Mouse (Mus musculus) midbrain, embryonic 16.5 days (tissue): ENCODE results near the gene Medag. TPM values are rescaled to one million over a fixed set of nuclear protein-coding genes. Genes with fewer than 3 reads are reported as not detected.

Source experiments
- ATAC-seq: fragments of 200-750 bp; cut with Nextera tagmentation; 2 replicates; pipeline ENCODE4 v1.8.0; 2017; ENCODE audit warnings: moderate TSS enrichment
- H3K27ac ChIP-seq: fragments of 300-500 bp; sonication (generic); 2 replicates; pipeline ENCODE4 v1.5.1; 2014; ENCODE audit warnings: mild to moderate bottlenecking, low read length, mixed read lengths
- H3K27me3 ChIP-seq: fragments of 300-500 bp; sonication (generic); 2 replicates; pipeline ENCODE4 v1.6.1; 2014; ENCODE audit warnings: low read depth, low read length, mixed read lengths; ENCODE audit not compliant: control insufficient read depth, insufficient read depth
- H3K36me3 ChIP-seq: fragments of 300-500 bp; sonication (generic); 2 replicates; pipeline ENCODE4 v1.6.1; 2014; ENCODE audit warnings: mild to moderate bottlenecking, low read length, moderate library complexity, mixed read lengths; ENCODE audit not compliant: control insufficient read depth, insufficient read depth
- H3K4me1 ChIP-seq: fragments of 300-500 bp; sonication (generic); 2 replicates; pipeline ENCODE4 v1.6.1; 2014; ENCODE audit warnings: mild to moderate bottlenecking, low read length, mixed read lengths; ENCODE audit not compliant: control insufficient read depth, insufficient read depth
- H3K4me2 ChIP-seq: fragments of 300-500 bp; sonication (generic); 2 replicates; pipeline ENCODE4 v1.6.1; 2014; ENCODE audit warnings: mild to moderate bottlenecking, low read length, mixed read lengths
- H3K4me3 ChIP-seq: fragments of 300-500 bp; sonication (generic); 2 replicates; pipeline ENCODE4 v1.5.1; 2014; ENCODE audit warnings: low read depth, mild to moderate bottlenecking, low read length, moderate library complexity, mixed read lengths
- H3K9ac ChIP-seq: fragments of 300-500 bp; sonication (generic); 2 replicates; pipeline ENCODE4 v1.6.1; 2014; ENCODE audit warnings: low read depth, low read length, mixed read lengths
- H3K9me3 ChIP-seq: fragments of 300-500 bp; sonication (generic); replicated peaks from 2 replicates; pipeline ENCODE4 v1.6.1; 2014; ENCODE audit warnings: mild to moderate bottlenecking, low read length, mixed read lengths; ENCODE audit not compliant: control insufficient read depth, poor library complexity, severe bottlenecking
- WGBS: fragments of 180-500 bp; shearing (Covaris S2); extraction: QIAGEN DNeasy Blood & Tissue Kit; methylation state at CpG from one replicate; pipeline ENCODE4 v1.1.7; 2014; 5-methylcytosine and 5-hydroxymethylcytosine counted together
- polyA plus RNA-seq: library from polyadenylated mRNA; unstranded; fragments of >200 nt; fragmentation: Nextera tagmentation; extraction: Ambion mirVana; gene quantifications from 2 replicates; pipeline ENCODE4 v1.2.1, GENCODE M21; 2015

Gene Medag
- polyA plus RNA-seq, 1 experiment from 2014 or later: 2.0 TPM

GRCm38 (mm10) chr5:149373224-149373623, 38.3 kb upstream of the Medag start:
- Histone ChIP-seq H3K9me3 (no peaks in the 10 kb centered on the region), H3K4me3 (no peak overlapping the region), H3K9ac (no peak overlapping the region), H3K36me3 (no peaks in the 10 kb centered on the region), H3K27me3 (no peaks in the 10 kb centered on the region), H3K4me1 (peaks cover 14% of the 10 kb centered on the region), H3K4me2 (no peak overlapping the region), H3K27ac (no peak overlapping the region)
- WGBS: 35% methylated on average over 9 of the region's 9 CpGs
- no peak for ATAC-seq

- Histone ChIP-seq H3K9me3 (no peaks in the 10 kb centered on the region), H3K4me3 (no peak overlapping the region), H3K4me1 (peaks cover 14% of the 10 kb centered on the region), H3K9ac (no peak overlapping the region), H3K4me2 (no peak overlapping the region), H3K27ac (no peak overlapping the region), H3K27me3 (no peaks in the 10 kb centered on the region), H3K36me3 (no peaks in the 10 kb centered on the region)
- 76% methylated on average over 7 of the region's 7 CpGs for WGBS
- ATAC-seq: peak; percentile 11; the same call in 1 of the 2 replicates
Observed at GRCm38 (mm10) chr5:149374026-149374425, 37.5 kb upstream of the Medag start.

- Histone ChIP-seq H3K36me3 (no peaks in the 10 kb centered on the region), H3K4me2 (peak overlapping the region; percentile 37), H3K9me3 (no peaks in the 10 kb centered on the region), H3K27me3 (no peaks in the 10 kb centered on the region), H3K27ac (peak overlapping the region; percentile 75), H3K4me1 (peaks cover 27% of the 10 kb centered on the region), H3K4me3 (no peak overlapping the region), H3K9ac (peak overlapping the region; percentile 46; the same call in 1 of the 2 replicates)
- 34% methylated on average over 14 of the region's 14 CpGs for WGBS
- no peak for ATAC-seq
Observed at GRCm38 (mm10) chr5:149375074-149375888, 36.3 kb upstream of the Medag start.

GRCm38 (mm10) chr5:149375889-149376212, 35.7 kb upstream of the Medag start:
- under 1% methylated on average over 8 of the region's 8 CpGs for WGBS
- H3K27ac ChIP-seq: peak overlapping the region; percentile 75
- ATAC-seq: peak; percentile 76
- H3K9ac ChIP-seq: peak overlapping the region; percentile 46; the same call in 1 of the 2 replicates
- no peaks in the 10 kb centered on the region for H3K9me3 ChIP-seq
- no peaks in the 10 kb centered on the region for H3K36me3 ChIP-seq
- H3K4me1 ChIP-seq: peaks cover 31% of the 10 kb centered on the region
- H3K4me3 ChIP-seq: no peak overlapping the region
- H3K27me3 ChIP-seq: no peaks in the 10 kb centered on the region
- H3K4me2 ChIP-seq: peak overlapping the region; percentile 37

GRCm38 (mm10) chr5:149376367-149376766, 35.2 kb upstream of the Medag start:
- Histone ChIP-seq H3K9ac (no peak overlapping the region), H3K4me3 (no peak overlapping the region), H3K27me3 (no peaks in the 10 kb centered on the region), H3K36me3 (no peaks in the 10 kb centered on the region), H3K4me1 (peaks cover 35% of the 10 kb centered on the region), H3K9me3 (no peaks in the 10 kb centered on the region), H3K27ac (peak overlapping the region; percentile 75; the same call in 1 of the 2 replicates), H3K4me2 (no peak overlapping the region)
- WGBS: 93% methylated on average over 7 of the region's 7 CpGs
- ATAC-seq: no peak

GRCm38 (mm10) chr5:149377253-149377652, 34.3 kb upstream of the Medag start:
- no peaks in the 10 kb centered on the region for H3K27me3 ChIP-seq
- H3K4me2 ChIP-seq: no peak overlapping the region
- no peak overlapping the region for H3K4me3 ChIP-seq
- H3K9ac ChIP-seq: no peak overlapping the region
- 19% methylated on average over 6 of the region's 6 CpGs for WGBS
- peaks cover 39% of the 10 kb centered on the region for H3K4me1 ChIP-seq
- H3K9me3 ChIP-seq: no peaks in the 10 kb centered on the region
- no peak for ATAC-seq
- no peaks in the 10 kb centered on the region for H3K36me3 ChIP-seq
- no peak overlapping the region; the same call in 1 of the 2 replicates for H3K27ac ChIP-seq

GRCm38 (mm10) chr5:149378566-149378965, 33.0 kb upstream of the Medag start:
- no peak overlapping the region for H3K4me2 ChIP-seq
- no peak overlapping the region for H3K9ac ChIP-seq
- H3K4me3 ChIP-seq: no peak overlapping the region
- H3K36me3 ChIP-seq: no peaks in the 10 kb centered on the region
- ATAC-seq: no peak
- WGBS: 68% methylated on average over 7 of the region's 7 CpGs
- no peaks in the 10 kb centered on the region for H3K27me3 ChIP-seq
- no peaks in the 10 kb centered on the region for H3K9me3 ChIP-seq
- H3K4me1 ChIP-seq: peaks cover 39% of the 10 kb centered on the region
- 0 out of 2 replicates have a peak overlapping the region, but pooled peaks have one; percentile 15 for H3K27ac ChIP-seq

GRCm38 (mm10) chr5:149379131-149379784, 32.3 kb upstream of the Medag start:
- H3K4me2 ChIP-seq: no peak overlapping the region
- H3K36me3 ChIP-seq: no peaks in the 10 kb centered on the region
- peak overlapping the region; percentile 87 for H3K27ac ChIP-seq
- WGBS: 80% methylated on average over 16 of the region's 16 CpGs
- H3K9me3 ChIP-seq: no peaks in the 10 kb centered on the region
- H3K9ac ChIP-seq: no peak overlapping the region
- no peaks in the 10 kb centered on the region for H3K27me3 ChIP-seq
- ATAC-seq: no peak
- no peak overlapping the region for H3K4me3 ChIP-seq
- H3K4me1 ChIP-seq: peaks cover 39% of the 10 kb centered on the region

GRCm38 (mm10) chr5:149379861-149380260, 31.7 kb upstream of the Medag start:
- 0 out of 2 replicates have a peak overlapping the region, but pooled peaks have one; percentile 32 for H3K9ac ChIP-seq
- peak; percentile 24 for ATAC-seq
- WGBS: 59% methylated on average over 8 of the region's 8 CpGs
- H3K27me3 ChIP-seq: no peaks in the 10 kb centered on the region
- H3K9me3 ChIP-seq: no peaks in the 10 kb centered on the region
- no peaks in the 10 kb centered on the region for H3K36me3 ChIP-seq
- H3K27ac ChIP-seq: peak overlapping the region; percentile 87
- H3K4me2 ChIP-seq: peak overlapping the region; percentile 11; the same call in 1 of the 2 replicates
- H3K4me1 ChIP-seq: peaks cover 39% of the 10 kb centered on the region
- H3K4me3 ChIP-seq: no peak overlapping the region
